Comparison of ENCODE assay signal across 24 mouse cellular contexts in the genomic region with DNA sequence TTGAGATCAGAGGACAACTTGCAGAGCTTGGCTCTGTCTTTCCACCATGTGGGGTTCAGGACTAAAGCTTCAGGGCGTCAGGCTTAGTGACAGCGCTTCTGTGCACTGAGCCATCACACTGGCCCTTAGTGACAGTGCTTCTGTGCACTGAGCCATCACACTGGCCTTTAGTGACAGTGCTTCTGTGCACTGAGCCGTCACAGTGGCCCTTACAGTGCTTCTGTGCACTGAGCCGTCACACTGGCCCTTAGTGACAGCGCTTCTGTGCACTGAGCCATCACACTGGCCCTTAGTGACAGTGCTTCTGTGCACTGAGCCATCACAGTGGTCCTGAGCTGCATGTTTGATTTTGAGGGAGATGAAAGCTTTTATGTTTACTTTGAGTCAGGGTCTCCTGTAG. TPM values are rescaled to one million over a fixed set of nuclear protein-coding genes. Genes with fewer than 3 reads are reported as not detected.
DNase-seq lines count a peak whose midpoint lies in the region; ATAC-seq and TF ChIP-seq lines count a peak whose summit lies in the region.
"Had no signal": no experiment of that assay in that cellular context is flagged by ENCODE, and none has a peak within 500 bp of the region (broad histone marks: within the 10 kb centered on the region; RNA-seq: fewer than 3 reads in every experiment).

No protein-coding gene starts in this region.

- no peaks in the 10 kb centered on the region for H3K4me1 ChIP-seq in kidney, adult 2 months (ENCODE audit: control insufficient read depth, insufficient read depth, low read length)
- no peaks in the 10 kb centered on the region for H3K4me1 ChIP-seq in kidney, embryonic 16.5 days (ENCODE audit: insufficient read depth, low read length)
- H3K4me1 ChIP-seq: embryonic facial prominence, embryonic 10.5 days; embryonic facial prominence, embryonic 13.5 days; forebrain, embryonic 12.5 days; forebrain, embryonic 15.5 days; hindbrain, embryonic 12.5 days; hindbrain, embryonic 15.5 days had no signal

- peak; percentile 90 for ATAC-seq in kidney, embryonic 16.5 days (ENCODE audit: low FRiP score, low TSS enrichment)
- no peak for ATAC-seq in megakaryocyte-erythroid progenitor cell, adult 5-6 weeks (replicated peaks; ENCODE audit: low FRiP score, low TSS enrichment, poor library complexity, severe bottlenecking)
- ATAC-seq: activated CD4-positive, CD25-positive, alpha-beta regulatory T cell, adult 4 months; forebrain, embryonic 15.5 days had no signal

- no peak for TF ChIP-seq CTCF in kidney, adult 2 months (conservative IDR thresholded peaks at IDR 0.05; ENCODE audit: insufficient read depth, insufficient read length, low read depth, low read length)

- no peak overlapping the region for H3K9ac ChIP-seq in kidney, embryonic 16.5 days (replicated peaks; ENCODE audit: low read length)
- H3K9ac ChIP-seq: embryonic facial prominence, embryonic 13.5 days; forebrain, embryonic 12.5 days; forebrain, embryonic 15.5 days; hindbrain, embryonic 12.5 days; hindbrain, embryonic 15.5 days had no signal

- WGBS in kidney, adult 2 months = 51% methylated on average over 5 of the region's 5 CpGs
- WGBS in kidney, embryonic 16.5 days = 50% methylated on average over 5 of the region's 5 CpGs

- no peak overlapping the region for H3K4me2 ChIP-seq in kidney, embryonic 16.5 days (replicated peaks; ENCODE audit: low read depth, low read length)
- H3K4me2 ChIP-seq: embryonic facial prominence, embryonic 13.5 days; forebrain, embryonic 12.5 days; forebrain, embryonic 15.5 days; heart, embryonic 11.5 days; hindbrain, embryonic 12.5 days; hindbrain, embryonic 15.5 days had no signal

- no peak for TF ChIP-seq POLR2A in kidney, adult 2 months (IDR thresholded peaks at IDR 0.05; ENCODE audit: low read depth, low read length)

- H3K9me3 ChIP-seq in kidney, embryonic 16.5 days (ENCODE audit: low read length) = no peaks in the 10 kb centered on the region; the same call in 1 of the 2 replicates
- H3K9me3 ChIP-seq: embryonic facial prominence, embryonic 13.5 days; forebrain, embryonic 15.5 days; hindbrain, embryonic 15.5 days had no signal

- H3K4me3 ChIP-seq in kidney, adult 2 months (ENCODE audit: insufficient read depth, low read depth, low read length) = no peak overlapping the region
- no peak overlapping the region for H3K4me3 ChIP-seq in kidney, embryonic 16.5 days (ENCODE audit: low read length)
- H3K4me3 ChIP-seq: embryonic facial prominence, embryonic 10.5 days; embryonic facial prominence, embryonic 13.5 days; erythroblast, embryonic 14.5 days; forebrain, embryonic 12.5 days; forebrain, embryonic 15.5 days; heart, adult 2 months; hindbrain, embryonic 12.5 days; hindbrain, embryonic 15.5 days had no signal

- H3K36me3 ChIP-seq in kidney, adult 2 months (ENCODE audit: control insufficient read depth, insufficient read depth, low read length) = peaks cover 6% of the 10 kb centered on the region
- H3K36me3 ChIP-seq in kidney, embryonic 16.5 days (ENCODE audit: insufficient read depth, low read length) = peaks cover 77% of the 10 kb centered on the region

- DNase-seq in kidney, adult 2 months = peak; percentile 33
- no peak for DNase-seq in kidney, postnatal 14 days
- DNase-seq in kidney, postnatal 4 days = no peak
- peak; percentile 49 for DNase-seq in retina, embryonic 14.5 days (ENCODE audit: low spot score)
- DNase-seq: adrenal gland, adult 8-10 months; adrenal gland, postnatal 25 days; cerebellum, adult 11-12 months; cerebellum, adult 8-10 months; cerebellum, postnatal 10 days; cerebellum, postnatal 36 days; embryo, embryonic 11 days; gastrocnemius, postnatal 25 days; heart, adult 2 months had no signal

- H3K27me3 ChIP-seq in kidney, adult 2 months (replicated peaks; ENCODE audit: control insufficient read depth, insufficient read depth, low read length) = no peaks in the 10 kb centered on the region
- H3K27me3 ChIP-seq in kidney, embryonic 16.5 days (ENCODE audit: insufficient read depth, low read length) = no peaks in the 10 kb centered on the region
- H3K27me3 ChIP-seq: embryonic facial prominence, embryonic 13.5 days; forebrain, embryonic 12.5 days; forebrain, embryonic 15.5 days; hindbrain, embryonic 12.5 days; hindbrain, embryonic 15.5 days had no signal

- no peak overlapping the region for H3K27ac ChIP-seq in kidney, adult 2 months (ENCODE audit: insufficient read depth, low read depth, low read length)
- no peak overlapping the region for H3K27ac ChIP-seq in kidney, embryonic 16.5 days (ENCODE audit: low read length)
- H3K27ac ChIP-seq: embryonic facial prominence, embryonic 10.5 days; embryonic facial prominence, embryonic 13.5 days; forebrain, embryonic 12.5 days; forebrain, embryonic 15.5 days; heart, adult 2 months; hindbrain, embryonic 12.5 days; hindbrain, embryonic 15.5 days had no signal

RNA-seq across cellular contexts. Expression of gene Rint1, which starts 27.3 kb away (rescaled TPM):
- 13.3 and 14.0 TPM in 2 replicates for polyA plus RNA-seq in kidney, adult 2 months (2012; rRNA removed)
- polyA plus RNA-seq in kidney, embryonic 16.5 days (2015; fragmentation: Nextera tagmentation; extraction: Ambion mirVana) = 33.6 and 36.7 TPM in 2 replicates
- 60.8 and 62.7 TPM in 2 replicates for total RNA-seq in megakaryocyte-erythroid progenitor cell, adult 5-6 weeks (2014; fragmentation: Nextera tagmentation)
- total RNA-seq in megakaryocyte-erythroid progenitor cell, adult 5-6 weeks (2017) = 33.6 and 37.5 TPM in 2 replicates

RNA-seq across cellular contexts. Expression of gene Tomm7, which starts 29.1 kb away (rescaled TPM):
- polyA plus RNA-seq in kidney, adult 2 months (2012; rRNA removed) = 49.4 and 80.7 TPM in 2 replicates
- polyA plus RNA-seq in kidney, embryonic 16.5 days (2015; fragmentation: Nextera tagmentation; extraction: Ambion mirVana) = 99.1 and 99.6 TPM in 2 replicates
- 98.3 and 122 TPM in 2 replicates for total RNA-seq in megakaryocyte-erythroid progenitor cell, adult 5-6 weeks (2014; fragmentation: Nextera tagmentation)
- 241 and 274 TPM in 2 replicates for total RNA-seq in megakaryocyte-erythroid progenitor cell, adult 5-6 weeks (2017)

RNA-seq across cellular contexts. Expression of gene Pus7, which starts 31.3 kb away (rescaled TPM):
- 4.1 and 4.4 TPM in 2 replicates for polyA plus RNA-seq in kidney, adult 2 months (2012; rRNA removed)
- 32.3 and 34.8 TPM in 2 replicates for polyA plus RNA-seq in kidney, embryonic 16.5 days (2015; fragmentation: Nextera tagmentation; extraction: Ambion mirVana)
- total RNA-seq in megakaryocyte-erythroid progenitor cell, adult 5-6 weeks (2014; fragmentation: Nextera tagmentation) = 64.0 and 64.3 TPM in 2 replicates
- 84.8 and 88.0 TPM in 2 replicates for total RNA-seq in megakaryocyte-erythroid progenitor cell, adult 5-6 weeks (2017)

Comparison
In these comparisons a context has a peak if more than half of its experiments do, and no peak if none do; other contexts are left out.
1. DNase-seq: peak in kidney, adult 2 months (single experiment) and retina, embryonic 14.5 days (single experiment); none in kidney, postnatal 14 days (single experiment) and kidney, postnatal 4 days (0 of 2).